ENCODE assay signal across 9 mouse cellular contexts in the genomic region with DNA sequence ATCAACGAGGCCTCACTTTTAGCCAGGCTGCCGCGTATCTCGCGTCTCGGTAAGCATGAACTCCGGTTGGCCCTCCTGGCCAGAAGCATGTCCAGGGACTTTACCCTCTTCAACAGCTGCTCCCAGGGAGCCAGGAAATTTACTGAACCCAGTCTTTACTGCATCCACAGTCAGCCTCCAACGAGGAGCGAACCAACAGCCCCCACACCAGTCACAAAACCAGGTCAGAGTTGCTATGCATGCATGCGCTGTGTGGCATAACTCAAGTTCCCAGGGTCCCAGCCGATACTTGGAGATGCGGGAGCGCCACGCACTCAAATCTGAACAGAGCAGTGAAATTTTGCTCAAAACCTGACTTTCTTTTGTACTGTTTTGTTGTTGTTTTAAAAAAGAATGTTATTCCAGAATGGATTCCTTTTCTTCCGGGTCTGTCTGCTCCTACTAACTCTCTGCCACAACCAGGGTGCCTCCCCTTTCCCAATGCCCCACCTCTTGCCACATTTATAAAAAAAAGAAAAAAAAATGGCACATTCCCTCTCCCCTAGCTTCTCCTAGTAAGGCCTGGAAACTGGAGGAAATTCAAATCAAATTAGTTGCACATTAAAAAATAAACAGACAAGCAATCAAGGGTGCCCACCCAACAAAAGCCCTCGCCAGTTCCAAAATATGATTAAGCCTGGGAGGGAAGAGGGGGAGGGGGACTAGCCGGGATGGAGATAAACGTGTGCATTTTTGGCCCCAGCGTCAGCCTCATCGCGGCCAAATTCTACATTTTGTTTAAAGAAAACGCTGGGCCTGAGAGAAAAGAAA. TPM values are rescaled to one million over a fixed set of nuclear protein-coding genes. Genes with fewer than 3 reads are reported as not detected.
A peak's percentile ranks its signal among the peaks of the same experiment; 100 is the strongest.
DNase-seq lines count a peak whose midpoint lies in the region; ATAC-seq and TF ChIP-seq lines count a peak whose summit lies in the region.
"Had no signal": no experiment of that assay in that cellular context is flagged by ENCODE, and none has a peak within 500 bp of the region (broad histone marks: within the 10 kb centered on the region; RNA-seq: fewer than 3 reads in every experiment).

No protein-coding gene starts in this region.

- H3K27ac ChIP-seq in gastrocnemius, adult 2 months: peak overlapping the region; percentile 95
- peak overlapping the region; percentile 99 for H3K27ac ChIP-seq in embryonic facial prominence, embryonic 13.5 days
- H3K27ac ChIP-seq in hindbrain, embryonic 14.5 days: peak overlapping the region; percentile 89
- H3K27ac ChIP-seq in neural tube, embryonic 12.5 days: peak overlapping the region; percentile 79; the same call in 1 of the 2 replicates

- intact Hi-C loops in gastrocnemius, adult 2 months (cut with DNase I): loop anchor here (5.0 to 10.0 kb wide), 3 partner anchors 92 to 244 kb away; no protein-coding TSS in a partner anchor
- intact Hi-C loops in gastrocnemius, postnatal 14 days (cut with DNase I; ENCODE audit: low total_unique reads): no loop called here

- no peak for TF ChIP-seq CTCF in gastrocnemius, adult 2 months (IDR thresholded peaks at IDR 0.05)

- H3K4me2 ChIP-seq in embryonic facial prominence, embryonic 13.5 days: peak overlapping the region; percentile 78
- peak overlapping the region; percentile 66 for H3K4me2 ChIP-seq in hindbrain, embryonic 14.5 days (replicated peaks)
- H3K4me2 ChIP-seq in neural tube, embryonic 12.5 days (replicated peaks): peak overlapping the region; percentile 83

- DNase-seq in gastrocnemius, adult 2 months: no peak
- DNase-seq in gastrocnemius, adult 18-20 months (ENCODE audit: low spot score): no peak
- DNase-seq in hindbrain, embryonic 14.5 days (ENCODE audit: low spot score): no peak
- peak; percentile 8 for DNase-seq in liver
- DNase-seq in gastrocnemius, adult 8-10 months (ENCODE audit: low spot score in 2 of 2): no peak
- DNase-seq in gastrocnemius, postnatal 14 days: no peak

- ATAC-seq in embryonic facial prominence, embryonic 13.5 days (ENCODE audit: insufficient number of reproducible peaks, insufficient read depth, low FRiP score, low TSS enrichment, low read depth): no peak
- ATAC-seq in hindbrain, embryonic 14.5 days (ENCODE audit: low FRiP score): no peak
- no peak for ATAC-seq in neural tube, embryonic 12.5 days (ENCODE audit: low FRiP score, low read depth)

- H3K4me1 ChIP-seq in embryonic facial prominence, embryonic 13.5 days: peaks cover 43% of the 10 kb centered on the region
- no peaks in the 10 kb centered on the region; the same call in 1 of the 2 replicates for H3K4me1 ChIP-seq in hindbrain, embryonic 14.5 days (replicated peaks; ENCODE audit: control insufficient read depth, insufficient read depth, low read length)
- peaks cover 8% of the 10 kb centered on the region; the same call in 1 of the 2 replicates for H3K4me1 ChIP-seq in neural tube, embryonic 12.5 days

- no peaks in the 10 kb centered on the region for H3K27me3 ChIP-seq in embryonic facial prominence, embryonic 13.5 days
- H3K27me3 ChIP-seq in hindbrain, embryonic 14.5 days (ENCODE audit: control insufficient read depth, insufficient read depth, low read length): no peaks in the 10 kb centered on the region
- H3K27me3 ChIP-seq in neural tube, embryonic 12.5 days (replicated peaks): no peaks in the 10 kb centered on the region

- no peaks in the 10 kb centered on the region for H3K36me3 ChIP-seq in embryonic facial prominence, embryonic 13.5 days
- H3K36me3 ChIP-seq in hindbrain, embryonic 14.5 days (replicated peaks; ENCODE audit: control insufficient read depth, insufficient read depth): no peaks in the 10 kb centered on the region
- no peaks in the 10 kb centered on the region for H3K36me3 ChIP-seq in neural tube, embryonic 12.5 days

- peak overlapping the region; percentile 90 for H3K4me3 ChIP-seq in gastrocnemius, adult 2 months
- H3K4me3 ChIP-seq in embryonic facial prominence, embryonic 13.5 days: peak overlapping the region; percentile 88
- H3K4me3 ChIP-seq in hindbrain, embryonic 14.5 days (replicated peaks; ENCODE audit: low read length): peak overlapping the region; percentile 88
- peak overlapping the region; percentile 81 for H3K4me3 ChIP-seq in neural tube, embryonic 12.5 days

- 2% methylated on average over 22 of the region's 22 CpGs for WGBS in embryonic facial prominence, embryonic 13.5 days
- 2% methylated on average over 22 of the region's 22 CpGs for WGBS in hindbrain, embryonic 14.5 days
- WGBS in neural tube, embryonic 12.5 days: 1% methylated on average over 22 of the region's 22 CpGs

- H3K9ac ChIP-seq in embryonic facial prominence, embryonic 13.5 days: peak overlapping the region; percentile 96
- H3K9ac ChIP-seq in hindbrain, embryonic 14.5 days: peak overlapping the region; percentile 81
- H3K9ac ChIP-seq in neural tube, embryonic 12.5 days: peak overlapping the region; percentile 90

- H3K9me3 ChIP-seq in embryonic facial prominence, embryonic 13.5 days: no peaks in the 10 kb centered on the region
- H3K9me3 ChIP-seq in hindbrain, embryonic 14.5 days (ENCODE audit: control insufficient read depth, low read length): no peaks in the 10 kb centered on the region
- no peaks in the 10 kb centered on the region for H3K9me3 ChIP-seq in neural tube, embryonic 12.5 days

RNA-seq across cellular contexts. Expression of gene Fndc3b, which starts 1.8 kb away (rescaled TPM):
- 10 to 100 TPM; 13.8 to 24.9 TPM for total RNA-seq in gastrocnemius, adult 2 months (2021)
- total RNA-seq in gastrocnemius, adult 18-20 months (2021): 10 to 100 TPM; 13.9 to 18.5 TPM
- polyA plus RNA-seq in embryonic facial prominence, embryonic 13.5 days (2015; fragmentation: Nextera tagmentation; extraction: Ambion mirVana): 26.6 and 29.0 TPM in 2 replicates
- 11.3 and 11.4 TPM in 2 replicates for polyA plus RNA-seq in hindbrain, embryonic 14.5 days (2014; fragmentation: Nextera tagmentation; extraction: Ambion mirVana)
- 14.4 and 16.0 TPM in 2 replicates for polyA plus RNA-seq in neural tube, embryonic 12.5 days (2016; fragmentation: Nextera tagmentation; extraction: Ambion mirVana)
- 10 to 100 TPM in 3 of 4 experiments, 1 to 10 TPM in 1; 9.2 to 12.6 (median 11.2) TPM for total RNA-seq in gastrocnemius, adult 8-10 months (2022)
- total RNA-seq in gastrocnemius, postnatal 14 days (2021): 10 to 100 TPM; 30.8 to 35.4 TPM
- total RNA-seq: MEL had no signal
